Mouse (Mus musculus): ENCODE results near the gene Nlgn3. TPM values are rescaled to one million over a fixed set of nuclear protein-coding genes. Genes with fewer than 3 reads are reported as not detected.
"Not testable (repeated sequence)": the region's sequence is repeated elsewhere in the genome, so short reads cannot be mapped to it uniquely, and the experiment has no call there.

Nlgn3 gene
- polyA plus RNA-seq, 2 experiments, result 0.05 to 0.06 TPM

- no peaks in the 10 kb centered on the region for H3K27me3 ChIP-seq (ENCODE audit: control insufficient read depth, insufficient read depth, low read length)
- TF ChIP-seq CTCF (IDR thresholded peaks at IDR 0.05; ENCODE audit: low read depth) (no peak), EP300 (IDR thresholded peaks at IDR 0.05; ENCODE audit: low read depth) (no peak; the same call in 1 of the 2 replicates)
- peak overlapping the region; percentile 80 for H3K9ac ChIP-seq (replicated peaks)
- DNase-seq (ENCODE audit: low read depth in 3 of 3, low spot score in 3 of 3) (no peak), ATAC-seq (ENCODE audit: insufficient read depth) (peak; percentile 13; the same call in 1 of the 2 replicates)
- H3K4me1 ChIP-seq (replicated peaks; ENCODE audit: control insufficient read depth in 2 of 2, insufficient read depth in 2 of 2, low read length in 1 of 2), result peaks cover 0 to 10% of the 10 kb centered on the region in 2 experiments; a peak in 2 of 4 replicates
- peak overlapping the region; percentile 76 for H3K4me2 ChIP-seq (ENCODE audit: low read depth)
- peak overlapping the region; percentile 83 for H3K27ac ChIP-seq
- 35% methylated on average over 9 of the region's 9 CpGs for WGBS (ENCODE audit: insufficient replicate concordance)
- peak overlapping the region; percentile 58 to 66 for H3K4me3 ChIP-seq (ENCODE audit: insufficient read depth in 1 of 2, low read depth in 2 of 2, low read length in 2 of 2)
- H3K36me3 ChIP-seq (replicated peaks; ENCODE audit: control insufficient read depth, insufficient read depth, low read depth), result no peaks in the 10 kb centered on the region
- no peaks in the 10 kb centered on the region for H3K9me3 ChIP-seq (ENCODE audit: control insufficient read depth, low read length)
Measured at GRCm38 (mm10) chrX:101332031-101332374, 33.0 kb downstream of the Nlgn3 start.

GRCm38 (mm10) chrX:101332375-101333211, 33.6 kb downstream of the Nlgn3 start:
- H3K27me3 ChIP-seq (ENCODE audit: control insufficient read depth, insufficient read depth, low read length), result no peaks in the 10 kb centered on the region
- WGBS (ENCODE audit: insufficient replicate concordance), result 15% methylated on average over 41 of the region's 49 CpGs
- peak; percentile 89 to 91 (median 91) for DNase-seq (ENCODE audit: low read depth in 3 of 3, low spot score in 3 of 3)
- peak; percentile 97 for ATAC-seq (ENCODE audit: insufficient read depth)
- no peaks in the 10 kb centered on the region for H3K36me3 ChIP-seq (replicated peaks; ENCODE audit: control insufficient read depth, insufficient read depth, low read depth)
- H3K4me3 ChIP-seq (ENCODE audit: insufficient read depth in 1 of 2, low read depth in 2 of 2, low read length in 2 of 2), result peak overlapping the region; percentile 58 to 80
- H3K4me1 ChIP-seq (replicated peaks; ENCODE audit: control insufficient read depth in 2 of 2, insufficient read depth in 2 of 2, low read length in 1 of 2), result peaks cover 0 to 10% of the 10 kb centered on the region in 2 experiments; a peak in 2 of 4 replicates
- no peaks in the 10 kb centered on the region for H3K9me3 ChIP-seq (ENCODE audit: control insufficient read depth, low read length)
- H3K4me2 ChIP-seq (ENCODE audit: low read depth), result peak overlapping the region; percentile 76
- peak overlapping the region; percentile 80 for H3K9ac ChIP-seq (replicated peaks)
- peak overlapping the region; percentile 83 for H3K27ac ChIP-seq
- TF ChIP-seq CTCF (IDR thresholded peaks at IDR 0.05; ENCODE audit: low read depth) (no peak), EP300 (IDR thresholded peaks at IDR 0.05; ENCODE audit: low read depth) (no peak)

GRCm38 (mm10) chrX:101334606-101335005, 35.6 kb downstream of the Nlgn3 start:
- no peak for ATAC-seq (ENCODE audit: insufficient read depth)
- H3K9me3 ChIP-seq (ENCODE audit: control insufficient read depth, low read length), result no peaks in the 10 kb centered on the region
- DNase-seq (ENCODE audit: low read depth in 3 of 3, low spot score in 3 of 3), result no peak
- H3K4me3 ChIP-seq (ENCODE audit: insufficient read depth in 1 of 2, low read depth in 2 of 2, low read length in 2 of 2), result no peak overlapping the region
- no peaks in the 10 kb centered on the region for H3K36me3 ChIP-seq (replicated peaks; ENCODE audit: control insufficient read depth, insufficient read depth, low read depth)
- TF ChIP-seq EP300 (IDR thresholded peaks at IDR 0.05; ENCODE audit: low read depth), result no peak
- TF ChIP-seq CTCF (IDR thresholded peaks at IDR 0.05; ENCODE audit: low read depth), result peak; percentile 84
- no peak overlapping the region for H3K27ac ChIP-seq
- 70% methylated on average over 5 of the region's 5 CpGs for WGBS (ENCODE audit: insufficient replicate concordance)
- no peak overlapping the region for H3K9ac ChIP-seq (replicated peaks)
- peaks cover 0 to 7% of the 10 kb centered on the region in 2 experiments; a peak in 2 of 4 replicates for H3K4me1 ChIP-seq (replicated peaks; ENCODE audit: control insufficient read depth in 2 of 2, insufficient read depth in 2 of 2, low read length in 1 of 2)
- no peaks in the 10 kb centered on the region for H3K27me3 ChIP-seq (ENCODE audit: control insufficient read depth, insufficient read depth, low read length)
- H3K4me2 ChIP-seq (ENCODE audit: low read depth), result no peak overlapping the region

GRCm38 (mm10) chrX:101338666-101339065, 39.7 kb downstream of the Nlgn3 start:
- Histone ChIP-seq H3K27me3 (ENCODE audit: control insufficient read depth, insufficient read depth, low read length) (no peaks in the 10 kb centered on the region), H3K9ac (replicated peaks) (no peak overlapping the region), H3K27ac (no peak overlapping the region), H3K4me2 (ENCODE audit: low read depth) (no peak overlapping the region), H3K36me3 (replicated peaks; ENCODE audit: control insufficient read depth, insufficient read depth, low read depth) (no peaks in the 10 kb centered on the region), H3K4me1 (replicated peaks; ENCODE audit: control insufficient read depth in 2 of 2, insufficient read depth in 2 of 2, low read length in 1 of 2) (no peaks in the 10 kb centered on the region), H3K9me3 (ENCODE audit: control insufficient read depth, low read length) (no peaks in the 10 kb centered on the region), H3K4me3 (ENCODE audit: insufficient read depth in 1 of 2, low read depth in 2 of 2, low read length in 2 of 2) (no peak overlapping the region)
- WGBS (ENCODE audit: insufficient replicate concordance), result 43% methylated on average over 4 of the region's 4 CpGs
- DNase-seq (ENCODE audit: low read depth in 3 of 3, low spot score in 3 of 3), result no peak
- TF ChIP-seq CTCF (IDR thresholded peaks at IDR 0.05; ENCODE audit: low read depth) (peak; percentile 16; the same call in 1 of the 2 replicates), EP300 (IDR thresholded peaks at IDR 0.05; ENCODE audit: low read depth) (no peak)
- no peak for ATAC-seq (ENCODE audit: insufficient read depth)

GRCm38 (mm10) chrX:101342837-101343236, 43.9 kb downstream of the Nlgn3 start:
- not testable (repeated sequence) for H3K36me3 ChIP-seq (replicated peaks; ENCODE audit: control insufficient read depth, insufficient read depth, low read depth); H3K9me3 ChIP-seq (ENCODE audit: control insufficient read depth, low read length); H3K27ac ChIP-seq; H3K9ac ChIP-seq (replicated peaks); DNase-seq (ENCODE audit: low read depth in 3 of 3, low spot score in 3 of 3); H3K4me3 ChIP-seq (ENCODE audit: insufficient read depth in 1 of 2, low read depth in 2 of 2, low read length in 2 of 2); H3K4me1 ChIP-seq (replicated peaks; ENCODE audit: control insufficient read depth in 2 of 2, insufficient read depth in 2 of 2, low read length in 1 of 2); ATAC-seq (ENCODE audit: insufficient read depth); H3K27me3 ChIP-seq (ENCODE audit: control insufficient read depth, insufficient read depth, low read length); H3K4me2 ChIP-seq (ENCODE audit: low read depth)
- WGBS (ENCODE audit: insufficient replicate concordance), result 40% methylated on average over 2 of the region's 2 CpGs

Data from liver, embryonic 14.5 days (tissue).